Mouse (Mus musculus) lung, postnatal 25 days (tissue): ENCODE measurements around the gene Gm21970.

Experiments
- DNase-seq: peaks from one replicate; pipeline ENCODE4 v3.0.0; 2022; ENCODE audit warnings: low spot score

The Gm21970 gene

DNA sequence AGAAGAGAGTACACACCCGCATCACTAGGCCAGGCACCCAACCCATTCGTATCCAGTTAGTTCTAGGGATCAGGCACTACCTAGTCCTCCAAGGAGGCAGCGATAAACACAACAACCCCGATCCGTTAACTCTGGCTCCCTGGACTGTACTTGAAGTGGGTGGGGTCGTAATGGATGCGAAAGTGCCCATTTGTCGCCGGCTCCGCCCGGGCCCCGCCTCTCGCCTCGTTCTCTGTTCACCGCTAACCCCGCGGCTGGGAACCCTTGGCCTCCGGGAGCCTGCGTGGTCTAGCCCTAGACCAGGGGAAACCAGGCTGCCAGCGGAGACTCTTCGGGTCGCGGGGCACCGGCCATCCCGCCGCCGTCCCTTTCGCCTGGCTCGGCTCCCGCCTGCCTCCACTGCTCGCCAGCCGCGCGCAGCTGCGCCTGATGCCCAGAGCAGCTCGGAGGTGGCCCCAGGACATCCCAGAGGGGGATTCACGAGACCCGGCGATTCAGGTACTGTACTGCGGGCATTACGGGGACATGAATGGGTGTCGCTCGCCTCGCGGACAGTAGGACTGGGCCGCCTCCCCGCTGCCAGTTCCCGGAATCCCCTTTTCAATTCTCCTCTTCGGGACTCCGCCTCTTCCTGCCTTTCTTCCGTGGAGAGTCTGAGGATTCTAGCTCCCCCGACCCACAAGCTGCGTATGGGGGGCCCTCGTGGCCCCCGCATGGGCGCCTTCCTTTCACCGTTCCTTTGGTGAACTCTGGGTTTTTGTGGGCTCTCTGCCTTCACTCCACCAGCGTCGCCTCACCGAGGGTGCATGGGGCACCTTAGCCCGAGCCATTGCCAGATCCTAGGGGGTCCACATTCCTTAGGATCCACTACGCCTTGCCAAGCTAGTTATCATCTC lies 18.7 kb upstream of the Gm21970 start, which contains the start of gene Ifnar2:
Gene Ifnar2 (plus strand): TSS at position 207 of the 896 bp plus-strand sequence.
- DNase-seq = peak; percentile 90

DNA sequence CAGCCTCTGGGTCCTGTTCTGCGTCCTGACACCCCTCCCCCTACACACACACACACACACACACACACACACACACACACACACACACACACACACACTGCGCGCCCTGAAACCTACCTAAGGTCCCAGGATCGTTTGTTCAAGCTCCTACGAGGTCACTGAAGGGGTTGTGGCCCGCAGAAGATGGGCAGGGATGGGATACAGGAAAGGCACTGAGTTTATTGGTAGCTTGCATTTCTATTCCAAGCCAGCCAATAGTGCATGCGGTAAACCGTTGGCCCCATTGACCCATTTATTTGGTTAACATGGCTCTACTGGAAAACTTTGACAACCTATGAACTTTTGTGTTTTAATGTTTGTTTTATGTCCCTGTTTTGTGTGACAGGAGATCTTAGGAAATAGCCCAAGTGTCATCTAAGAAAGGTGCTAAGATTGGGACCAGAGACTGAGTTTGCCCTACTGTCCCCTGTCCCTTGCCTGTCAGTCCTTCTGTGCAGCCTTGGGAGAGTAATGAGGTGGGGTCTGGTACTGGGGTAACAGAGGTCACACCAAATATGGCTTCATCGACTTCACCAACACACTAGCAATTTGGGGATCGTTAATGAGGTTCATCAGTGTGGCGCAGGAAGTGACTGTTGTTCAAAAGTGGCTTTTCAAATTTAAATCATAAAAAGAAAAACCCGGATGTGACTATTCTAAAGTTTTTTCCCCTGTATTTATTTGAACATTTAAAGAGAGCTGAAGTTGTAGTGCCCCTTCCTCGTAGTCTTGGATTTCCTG lies 17.9 kb upstream of the Gm21970 start:
- no peak for DNase-seq

- DNase-seq = no peak
These were observed 17.3 kb upstream of the Gm21970 start for GRCm38 (mm10) chr16:91374253-91374634.

DNA sequence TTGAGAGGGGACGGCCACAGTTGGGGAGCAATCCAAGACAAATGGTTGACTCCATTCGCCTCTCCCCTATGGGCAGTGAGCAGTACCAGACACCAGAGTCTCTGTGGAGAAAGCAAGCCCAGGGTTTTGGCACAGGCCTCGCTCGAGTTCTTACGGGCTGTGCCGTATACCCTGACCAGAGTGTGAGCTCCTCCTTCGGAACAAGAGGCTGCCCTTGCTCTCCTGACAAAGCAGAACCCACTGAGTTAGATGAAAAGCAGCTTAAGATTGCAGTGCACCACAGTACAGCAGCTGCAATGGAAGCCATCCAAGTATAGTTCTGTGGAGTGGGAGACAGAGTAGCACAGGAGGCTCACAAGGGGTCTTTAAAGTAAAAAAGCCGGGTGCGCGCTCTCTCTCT lies 14.8 kb upstream of the Gm21970 start:
- no peak for DNase-seq

- DNase-seq = no peak
These were observed 13.0 kb upstream of the Gm21970 start for GRCm38 (mm10) chr16:91378431-91378986.

GRCm38 (mm10) chr16:91378991-91379390 lies 12.5 kb upstream of the Gm21970 start:
- DNase-seq = no peak

DNA sequence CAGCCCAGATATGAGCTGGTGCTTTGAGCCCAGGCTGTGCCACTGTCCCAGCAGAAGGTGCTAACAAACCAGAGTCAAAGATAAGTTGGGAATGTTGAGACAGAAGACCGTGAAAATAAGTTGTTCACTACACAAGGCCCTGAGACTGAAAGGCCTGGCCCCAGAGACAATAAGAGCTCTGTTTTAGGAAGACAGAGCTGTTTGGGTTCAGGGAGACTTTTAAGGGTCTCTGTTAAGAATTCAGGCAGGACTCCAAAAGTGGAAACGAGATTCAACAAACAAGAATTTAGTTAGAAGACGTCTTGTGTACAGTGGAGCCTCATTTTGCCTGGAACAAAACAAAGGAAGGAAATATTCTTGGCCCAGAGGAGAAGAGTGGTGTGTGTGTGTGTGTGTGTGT lies 12.1 kb upstream of the Gm21970 start:
- no peak for DNase-seq

GRCm38 (mm10) chr16:91380151-91380550 lies 11.4 kb upstream of the Gm21970 start:
- DNase-seq = no peak

GRCm38 (mm10) chr16:91381606-91382005 lies 9.9 kb upstream of the Gm21970 start:
- no peak for DNase-seq

- DNase-seq = no peak
These were observed 9.2 kb upstream of the Gm21970 start for GRCm38 (mm10) chr16:91382261-91382790.

DNA sequence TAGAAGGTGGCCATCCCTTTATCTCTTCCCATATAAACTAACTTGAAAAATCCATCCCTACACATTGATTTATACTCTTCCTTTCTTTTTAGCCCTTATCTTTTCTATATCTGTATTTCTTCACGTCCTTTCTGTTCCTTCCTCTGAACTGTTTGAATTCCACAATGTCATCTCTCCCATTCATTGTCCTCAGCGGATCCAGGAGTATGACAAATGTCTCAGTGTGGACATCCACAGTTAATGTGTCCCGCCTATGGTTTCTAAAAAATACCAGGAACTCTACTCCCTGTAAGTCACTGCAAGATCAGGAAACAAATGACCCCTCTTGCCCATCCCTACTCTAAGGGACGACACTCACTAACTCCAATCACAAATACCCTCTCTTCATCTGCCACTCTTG lies 7.3 kb upstream of the Gm21970 start:
- no peak for DNase-seq

GRCm38 (mm10) chr16:91385621-91386020 lies 5.9 kb upstream of the Gm21970 start:
- DNase-seq = peak; percentile 83

GRCm38 (mm10) chr16:91386419-91387120 lies 5.0 kb upstream of the Gm21970 start:
- no peak for DNase-seq

GRCm38 (mm10) chr16:91387121-91387486 lies 4.4 kb upstream of the Gm21970 start:
- no peak for DNase-seq

DNA sequence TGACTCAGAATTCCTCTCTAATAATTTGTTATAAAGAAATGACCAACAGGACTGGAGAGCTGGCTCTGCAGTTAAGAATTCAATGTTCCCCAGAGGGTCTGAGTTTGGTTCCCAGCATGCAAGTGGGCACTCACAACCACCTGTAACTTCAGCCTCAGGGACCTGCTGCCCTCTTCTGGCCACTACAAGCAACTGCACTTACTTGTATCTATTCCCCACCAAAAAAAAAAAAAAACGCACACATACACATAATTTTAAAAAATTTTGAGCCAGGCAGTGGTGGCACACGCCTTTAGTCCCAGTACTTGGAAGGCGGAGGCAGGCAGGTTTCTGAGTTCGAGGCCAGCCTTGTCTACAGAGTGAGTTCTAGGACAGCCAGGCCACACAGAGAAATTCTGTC lies 1.4 kb upstream of the Gm21970 start:
- DNase-seq = no peak

DNA sequence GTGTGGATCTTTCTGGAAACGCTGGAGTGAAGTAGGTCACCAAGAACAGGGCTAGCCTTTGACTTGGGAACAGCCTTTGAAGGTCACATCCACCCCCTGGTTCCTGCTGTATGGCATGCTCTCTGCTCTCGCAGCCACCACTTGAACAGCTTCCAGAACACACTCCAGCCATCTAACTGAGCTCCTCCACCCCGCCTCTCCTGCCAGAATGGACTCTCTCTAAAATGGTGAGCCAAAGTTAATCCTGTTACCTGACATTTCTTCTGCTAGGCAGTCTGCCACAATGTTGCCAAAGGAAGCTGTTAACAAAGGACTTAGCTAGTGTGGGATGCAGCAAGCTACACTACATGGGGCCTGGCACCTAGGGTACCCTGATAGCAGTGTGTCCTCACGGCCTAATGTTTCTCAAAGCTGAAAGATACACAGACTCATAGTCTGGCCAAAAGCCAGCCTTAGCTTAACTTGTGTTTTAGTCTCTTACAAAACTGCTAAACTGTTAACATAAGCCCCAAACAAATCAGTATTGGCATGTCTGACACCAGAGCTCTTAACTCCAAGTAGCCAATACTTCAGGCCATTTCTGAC lies 3.4 kb downstream of the Gm21970 start:
- DNase-seq = no peak

DNA sequence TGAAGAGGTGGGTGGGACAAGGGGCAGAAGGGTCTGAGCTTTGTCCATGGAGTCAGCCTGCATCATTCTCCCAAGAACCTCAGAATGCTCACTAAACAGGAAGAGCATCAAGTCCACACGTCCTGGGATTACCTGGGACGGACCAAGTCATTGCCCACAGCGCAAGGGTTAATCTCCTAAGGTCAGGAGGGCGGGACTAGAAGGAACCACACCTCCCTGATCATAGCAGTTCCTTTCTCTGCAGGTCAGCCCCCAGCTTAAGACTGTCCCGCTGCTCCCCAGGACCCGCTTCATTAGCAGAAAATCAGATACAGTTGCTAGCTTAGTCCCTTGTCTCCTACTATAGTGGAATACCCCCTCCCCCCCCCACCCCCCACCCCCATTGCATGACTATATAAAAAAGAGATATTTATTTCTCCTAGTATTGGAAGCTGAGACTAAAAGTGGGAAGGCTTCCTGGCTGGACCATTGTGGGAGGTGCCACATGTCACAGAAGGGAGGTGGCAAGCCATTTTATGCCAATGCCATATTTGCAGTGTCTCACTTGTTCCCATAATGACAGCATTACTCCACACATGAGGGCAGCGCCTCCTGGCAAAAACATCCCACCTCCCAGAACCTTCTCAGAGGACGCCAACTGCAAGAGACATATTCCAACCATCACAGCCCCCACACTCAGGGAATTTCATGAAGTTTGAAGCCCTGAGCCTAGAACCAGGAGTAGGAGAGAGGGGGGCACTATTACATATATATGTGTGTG lies 4.3 kb downstream of the Gm21970 start:
- no peak for DNase-seq

GRCm38 (mm10) chr16:91396844-91397537 lies 5.5 kb downstream of the Gm21970 start:
- no peak for DNase-seq

DNA sequence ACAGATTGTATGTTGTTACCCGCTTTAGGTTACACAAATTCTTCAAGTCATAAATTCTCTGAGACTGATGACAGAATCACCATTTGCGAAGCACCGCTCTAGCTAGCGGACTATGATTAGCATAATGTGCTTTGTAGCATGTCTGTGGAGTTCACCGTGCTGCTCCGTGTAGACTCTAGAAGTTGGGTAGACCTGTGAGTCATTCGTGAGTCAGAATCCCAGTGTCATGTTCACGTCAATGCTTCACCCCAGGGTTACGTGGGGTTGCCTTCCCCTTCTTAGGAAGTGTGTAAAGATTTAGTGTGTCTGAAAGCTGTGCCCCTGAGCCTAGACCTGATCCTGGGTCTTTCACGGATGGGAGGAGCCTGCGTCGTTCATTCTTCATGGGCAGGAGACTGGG lies 6.5 kb downstream of the Gm21970 start:
- DNase-seq = no peak

- no peak for DNase-seq
These were observed 7.4 kb downstream of the Gm21970 start for GRCm38 (mm10) chr16:91398944-91399343.
